Mouse (Mus musculus): ENCODE results near the gene 2210016F16Rik.

DNA sequence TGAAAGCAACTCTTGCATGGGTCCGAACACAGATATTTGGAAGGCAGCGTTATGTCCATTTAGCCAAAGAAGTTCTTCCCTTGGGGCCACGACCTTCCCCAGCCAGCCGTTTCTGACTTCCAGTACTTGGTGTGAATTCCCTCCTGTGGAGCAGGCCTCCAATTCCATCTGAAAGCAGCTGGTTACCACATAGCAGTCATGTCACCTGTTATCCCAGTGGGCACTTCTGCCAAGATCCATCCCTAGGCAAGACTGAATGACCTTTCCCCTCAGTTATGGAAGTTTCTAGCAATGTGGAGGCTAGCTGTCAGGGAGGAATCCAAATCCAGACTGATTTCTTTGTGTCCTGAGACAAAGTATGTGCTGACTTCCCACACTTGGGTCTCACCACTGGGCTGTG, 36.0 kb upstream of the 2210016F16Rik start:
- no peak for TF ChIP-seq CTCF (IDR thresholded peaks at IDR 0.05; ENCODE audit: low read depth)
- no peak for TF ChIP-seq EP300 (optimal IDR thresholded peaks at IDR 0.05)

Measured in stomach, postnatal 0 days (tissue).